Mouse (Mus musculus) adrenal gland, adult 2 months (tissue): ENCODE data around the gene Morn1. TPM values are rescaled to one million over a fixed set of nuclear protein-coding genes. Genes with fewer than 3 reads are reported as not detected.

Experiments
- DNase-seq: peaks from one replicate; pipeline ENCODE4 v3.0.0; 2021
- polyA plus RNA-seq: library from polyadenylated mRNA; depleted of rRNA; stranded (reverse); fragments of >200 nt; gene quantifications from 2 replicates; pipeline ENCODE4 v1.2.3, GENCODE M21; 2012; rRNA removed
- total RNA-seq, 2 experiments: library from RNA; stranded (reverse); gene quantifications; 2 replicates each; pipeline ENCODE4 v1.2.3; 2021

Gene Morn1
- total and polyA plus RNA-seq, 3 experiments, result 5.5 to 18.8 (median 5.9) TPM

DNA sequence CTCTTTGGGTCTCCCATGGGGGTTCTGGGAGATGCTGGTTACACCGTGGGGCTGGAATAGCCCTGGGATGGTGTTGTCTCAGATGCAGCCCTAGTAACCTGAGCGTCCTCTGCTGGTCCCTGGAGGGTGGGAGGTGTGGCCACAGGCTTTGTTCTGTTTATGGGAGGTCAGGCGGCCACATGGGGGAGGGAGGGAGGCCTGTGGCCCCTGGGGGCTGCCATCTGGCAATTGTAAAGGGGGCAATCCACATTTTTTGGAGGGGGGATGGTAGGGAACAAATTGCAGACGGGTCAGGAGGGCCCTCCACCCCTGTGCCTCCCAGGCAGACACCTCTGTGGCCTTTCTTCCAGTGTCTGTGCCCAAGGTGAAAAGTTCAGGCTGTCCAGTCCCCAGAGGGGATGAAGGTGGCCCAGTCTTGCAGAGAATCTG, 103.3 kb downstream of the Morn1 start:
- DNase-seq, result peak; percentile 35

DNA sequence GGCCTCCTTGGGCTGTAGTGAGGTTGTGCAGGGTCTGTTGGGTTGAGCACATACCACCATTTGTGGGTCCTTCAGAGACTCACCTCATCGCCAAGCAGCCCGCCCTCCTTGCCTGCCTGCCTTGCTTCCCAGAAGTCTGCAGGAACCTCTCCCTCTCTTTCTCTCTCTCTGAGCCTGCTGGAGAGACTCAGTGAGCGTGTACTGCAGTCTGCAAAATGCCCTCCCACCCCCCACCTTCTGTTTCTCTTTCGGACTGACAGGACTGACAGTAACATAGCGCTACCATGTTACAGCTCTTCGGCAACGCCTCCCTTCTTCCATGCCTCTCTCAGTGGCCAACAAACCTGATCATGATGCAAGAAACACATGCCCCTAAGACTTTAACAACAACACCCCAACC, 103.9 kb downstream of the Morn1 start:
- no peak for DNase-seq

Other genes with a start within 250 kb of the Morn1 start
- gene Ttc34, start 249.1 kb upstream of the Morn1 start, total RNA-seq, result under 1 TPM in 1 of 2 experiments, not detected in 1; 0.21 TPM
- 0.29 and 0.48 TPM in 2 replicates for gene Ttc34, start 249.1 kb upstream of the Morn1 start, polyA plus RNA-seq
- 1 to 10 TPM in 1 of 2 experiments, under 1 TPM in 1; 0.66 to 4.9 TPM for gene Mmel1, start 217.0 kb upstream of the Morn1 start, total RNA-seq
- gene Mmel1, start 217.0 kb upstream of the Morn1 start, polyA plus RNA-seq, result 2.4 and 6.3 TPM in 2 replicates
- 10 to 100 TPM; 41.1 to 56.2 TPM for gene Fam213b, start 187.4 kb upstream of the Morn1 start, total RNA-seq
- 61.1 and 87.9 TPM in 2 replicates for gene Fam213b, start 187.4 kb upstream of the Morn1 start, polyA plus RNA-seq
- gene Tnfrsf14, start 158.0 kb upstream of the Morn1 start, total RNA-seq, result 1 to 10 TPM; 6.1 to 8.4 TPM
- 14.9 and 27.2 TPM in 2 replicates for gene Tnfrsf14, start 158.0 kb upstream of the Morn1 start, polyA plus RNA-seq
- not detected for gene Hes5, start 125.7 kb upstream of the Morn1 start, total RNA-seq
- 0.27 TPM in 1 of 2 replicates, not detected in the other for gene Hes5, start 125.7 kb upstream of the Morn1 start, polyA plus RNA-seq
- 10 to 100 TPM; 24.5 to 28.0 TPM for gene Pank4, start 122.5 kb upstream of the Morn1 start, total RNA-seq
- gene Pank4, start 122.5 kb upstream of the Morn1 start, polyA plus RNA-seq, result 34.8 and 35.3 TPM in 2 replicates
- under 1 TPM; 0.40 to 0.83 TPM for gene Plch2, start 29.8 kb upstream of the Morn1 start, total RNA-seq
- 4.4 and 4.8 TPM in 2 replicates for gene Plch2, start 29.8 kb upstream of the Morn1 start, polyA plus RNA-seq
- 10 to 100 TPM; 17.9 to 23.9 TPM for gene Pex10, start 19.6 kb upstream of the Morn1 start, total RNA-seq
- gene Pex10, start 19.6 kb upstream of the Morn1 start, polyA plus RNA-seq, result 37.4 and 46.2 TPM in 2 replicates
- gene Rer1, start 195 bp upstream of the Morn1 start, total RNA-seq, result 100 to 1,000 TPM; 114 to 115 TPM
- gene Rer1, start 195 bp upstream of the Morn1 start, polyA plus RNA-seq, result 49.1 and 58.4 TPM in 2 replicates
- gene Ski, start 136.0 kb downstream of the Morn1 start, total RNA-seq, result 10 to 100 TPM; 59.7 to 63.8 TPM
- gene Ski, start 136.0 kb downstream of the Morn1 start, polyA plus RNA-seq, result 83.1 and 103 TPM in 2 replicates
- 10 to 100 TPM; 40.3 to 57.3 TPM for gene Faap20, start 163.2 kb downstream of the Morn1 start, total RNA-seq
- gene Faap20, start 163.2 kb downstream of the Morn1 start, polyA plus RNA-seq, result 106 and 127 TPM in 2 replicates